Mouse (Mus musculus) forebrain, embryonic 15.5 days (tissue): ENCODE results near the gene Spata2. TPM values are rescaled to one million over a fixed set of nuclear protein-coding genes. Genes with fewer than 3 reads are reported as not detected.
A peak's percentile ranks its signal among the peaks of the same experiment; 100 is the strongest.

Source experiments
- ATAC-seq: fragments of 200-750 bp; cut with Nextera tagmentation; replicated peaks from 2 replicates; pipeline ENCODE4 v1.8.0; 2017; ENCODE audit warnings: mild to moderate bottlenecking, moderate TSS enrichment, moderate library complexity
- H3K27ac ChIP-seq: fragments of 300-500 bp; sonication (generic); replicated peaks from 2 replicates; pipeline ENCODE4 v1.5.1; 2015; ENCODE audit warnings: mild to moderate bottlenecking, inconsistent platforms
- H3K27me3 ChIP-seq: fragments of 300-500 bp; sonication (generic); 2 replicates; pipeline ENCODE4 v1.6.1; 2015; ENCODE audit warnings: inconsistent platforms
- H3K36me3 ChIP-seq: fragments of 300-500 bp; sonication (generic); 2 replicates; pipeline ENCODE4 v1.6.1; 2015; ENCODE audit warnings: mild to moderate bottlenecking, inconsistent platforms
- H3K4me1 ChIP-seq: fragments of 300-500 bp; sonication (generic); 2 replicates; pipeline ENCODE4 v1.6.1; 2015; ENCODE audit warnings: inconsistent platforms
- H3K4me2 ChIP-seq: fragments of 300-500 bp; sonication (generic); replicated peaks from 2 replicates; pipeline ENCODE4 v1.6.1; 2015; ENCODE audit warnings: mild to moderate bottlenecking, inconsistent platforms
- H3K4me3 ChIP-seq: fragments of 300-500 bp; sonication (generic); 2 replicates; pipeline ENCODE4 v1.5.1; 2015; ENCODE audit warnings: mild to moderate bottlenecking, inconsistent platforms
- H3K9ac ChIP-seq: fragments of 300-500 bp; sonication (generic); replicated peaks from 2 replicates; pipeline ENCODE4 v1.6.1; 2015; ENCODE audit warnings: mild to moderate bottlenecking, inconsistent platforms
- H3K9me3 ChIP-seq: fragments of 300-500 bp; sonication (generic); 2 replicates; pipeline ENCODE4 v1.6.1; 2016; ENCODE audit warnings: inconsistent platforms
- WGBS: fragments of 180-500 bp; shearing (Covaris S2); methylation state at CpG from one replicate; pipeline ENCODE4 v1.1.7; 2015; ENCODE audit warnings: mixed read lengths; 5-methylcytosine and 5-hydroxymethylcytosine counted together
- polyA plus RNA-seq: library from polyadenylated mRNA; unstranded; fragments of >200 nt; fragmentation: Nextera tagmentation; extraction: Ambion mirVana; gene quantifications from 2 replicates; pipeline ENCODE4 v1.2.1, GENCODE M21; 2015

The Spata2 gene
- polyA plus RNA-seq, 1 experiment from 2014 or later, result 32.6 TPM

DNA sequence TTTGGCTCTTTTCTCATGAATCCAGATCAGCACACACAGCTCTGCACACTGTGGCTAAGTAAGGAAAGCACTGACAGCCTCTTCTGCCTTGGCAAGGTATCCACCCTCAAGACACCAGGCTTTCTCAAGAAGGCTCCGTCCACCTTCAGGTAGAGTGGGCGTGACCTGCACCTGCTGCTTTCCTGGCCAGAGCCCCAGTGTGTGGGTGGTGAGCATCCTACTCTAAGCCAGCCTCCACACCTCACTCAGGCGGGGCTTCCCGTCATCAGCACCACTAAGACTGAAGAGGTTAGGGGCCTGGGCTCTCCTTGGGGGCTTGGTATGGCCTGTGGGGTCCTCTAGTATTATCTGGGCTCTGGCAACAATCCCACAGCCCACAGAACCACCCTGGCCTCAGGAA lies 6.1 kb downstream of the Spata2 start:
- Histone ChIP-seq H3K4me2 (no peak overlapping the region), H3K27me3 (no peaks in the 10 kb centered on the region), H3K27ac (peak overlapping the region; percentile 63; the same call in 1 of the 2 replicates), H3K9ac (no peak overlapping the region), H3K9me3 (no peaks in the 10 kb centered on the region), H3K4me1 (peaks cover 41% of the 10 kb centered on the region), H3K36me3 (peaks cover 24% of the 10 kb centered on the region), H3K4me3 (no peak overlapping the region)
- ATAC-seq, result no peak
- 85% methylated on average over 4 of the region's 4 CpGs for WGBS

DNA sequence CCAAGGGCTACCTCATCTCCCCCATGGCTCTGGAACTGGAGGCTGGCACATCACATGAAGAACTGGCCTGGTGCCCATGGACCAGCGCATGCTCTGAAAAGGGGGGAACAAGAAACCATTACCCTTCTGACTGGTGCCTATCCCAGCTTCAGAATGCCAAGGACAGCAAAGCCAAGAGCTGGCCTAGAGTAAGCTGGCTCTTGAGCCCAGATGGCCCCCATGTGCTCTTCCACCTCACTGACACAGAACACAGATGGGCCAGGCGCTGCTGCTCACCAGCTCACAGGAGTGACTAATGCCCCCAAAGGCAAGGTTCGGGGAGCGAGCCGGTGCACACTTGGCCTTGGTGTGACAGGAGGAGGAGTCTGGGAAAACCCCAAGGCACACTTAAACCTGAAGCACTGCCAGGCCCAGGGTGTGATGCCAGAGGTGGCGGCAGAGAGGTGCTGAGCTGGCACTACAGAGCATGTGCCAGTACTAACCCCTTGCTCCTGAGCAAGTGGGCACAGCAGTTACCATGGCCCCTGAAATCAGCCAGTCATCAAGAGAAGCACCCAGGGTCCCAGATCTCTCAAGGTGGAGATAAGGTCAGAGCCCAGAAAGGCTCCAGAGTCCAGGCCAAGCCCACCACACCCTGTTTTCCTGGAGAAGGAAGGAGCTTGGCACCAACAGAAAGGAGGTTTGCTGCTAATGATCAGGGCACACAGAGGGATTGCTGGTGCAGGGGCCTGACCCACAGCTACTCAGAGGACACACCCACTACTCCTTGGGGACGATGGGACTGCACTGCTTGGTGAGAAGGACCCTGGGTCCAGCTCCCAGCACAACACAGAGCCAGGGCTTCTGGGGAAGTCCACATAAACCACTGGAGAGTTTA lies 6.9 kb downstream of the Spata2 start:
- H3K36me3 ChIP-seq, result peaks cover 25% of the 10 kb centered on the region
- H3K9me3 ChIP-seq, result no peaks in the 10 kb centered on the region
- H3K9ac ChIP-seq, result no peak overlapping the region
- H3K27ac ChIP-seq, result peak overlapping the region; percentile 63
- H3K27me3 ChIP-seq, result no peaks in the 10 kb centered on the region
- 61% methylated on average over 7 of the region's 7 CpGs for WGBS
- peaks cover 33% of the 10 kb centered on the region for H3K4me1 ChIP-seq
- H3K4me2 ChIP-seq, result no peak overlapping the region
- ATAC-seq, result peak; percentile 49
- no peak overlapping the region for H3K4me3 ChIP-seq

DNA sequence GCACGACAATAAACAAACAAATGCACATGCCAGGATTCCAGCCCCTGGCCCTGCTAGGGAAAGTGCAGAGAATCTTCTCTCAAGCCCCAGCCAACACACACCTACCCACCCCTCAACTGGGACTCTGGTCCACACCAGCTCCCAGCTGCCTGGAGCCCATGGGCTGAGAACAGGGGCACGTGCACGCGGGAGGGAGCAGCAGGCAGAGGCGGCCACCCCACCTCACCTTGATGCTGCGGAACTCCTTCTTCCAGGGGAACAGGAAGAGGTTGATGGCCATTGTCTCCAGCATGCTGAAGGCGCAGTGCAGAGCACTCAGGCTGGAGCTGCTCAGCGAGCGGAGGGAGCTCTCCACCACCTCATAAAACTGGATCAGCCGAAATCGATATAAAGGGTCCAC lies 7.8 kb downstream of the Spata2 start:
- Histone ChIP-seq H3K36me3 (peaks cover 27% of the 10 kb centered on the region), H3K4me2 (no peak overlapping the region), H3K4me1 (peaks cover 28% of the 10 kb centered on the region), H3K27ac (peak overlapping the region; percentile 63; the same call in 1 of the 2 replicates), H3K9me3 (no peaks in the 10 kb centered on the region), H3K27me3 (no peaks in the 10 kb centered on the region), H3K4me3 (no peak overlapping the region), H3K9ac (no peak overlapping the region)
- 0 out of 2 replicates have a peak, but pooled peaks have one; percentile 6 for ATAC-seq
- 96% methylated on average over 11 of the region's 11 CpGs for WGBS

DNA sequence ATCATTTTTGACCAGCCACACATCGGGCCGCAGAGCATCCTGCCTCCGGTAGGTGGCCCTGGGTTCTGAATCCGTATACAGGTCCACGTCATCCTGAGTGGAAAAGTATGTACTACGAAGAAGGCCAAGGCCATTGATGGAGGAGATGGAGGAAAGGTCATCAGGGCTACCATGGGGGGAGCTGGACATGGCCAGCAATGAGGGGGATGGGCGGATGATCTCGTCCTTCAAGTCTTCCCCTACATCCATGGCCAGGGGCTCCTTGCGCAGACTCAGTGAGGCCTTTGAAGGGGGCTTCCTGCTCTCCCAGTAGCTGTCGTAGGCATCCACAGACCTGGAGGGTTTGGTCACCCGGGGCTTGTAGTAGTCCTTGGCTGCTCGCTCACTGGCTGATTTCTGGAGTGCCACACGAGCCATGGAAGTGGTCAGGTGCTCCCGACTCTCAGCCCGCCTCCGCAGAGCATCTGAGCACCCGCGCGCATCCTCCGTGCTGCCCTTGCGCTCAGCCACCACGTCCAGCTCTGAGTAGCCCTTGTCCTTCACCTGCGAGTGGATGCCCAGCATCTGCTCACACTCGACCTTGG lies 8.8 kb downstream of the Spata2 start:
- Histone ChIP-seq H3K27ac (no peak overlapping the region), H3K9ac (no peak overlapping the region), H3K4me3 (no peak overlapping the region), H3K36me3 (peaks cover 27% of the 10 kb centered on the region), H3K4me2 (no peak overlapping the region), H3K4me1 (peaks cover 28% of the 10 kb centered on the region), H3K27me3 (no peaks in the 10 kb centered on the region), H3K9me3 (no peaks in the 10 kb centered on the region)
- 93% methylated on average over 24 of the region's 24 CpGs for WGBS
- no peak for ATAC-seq

DNA sequence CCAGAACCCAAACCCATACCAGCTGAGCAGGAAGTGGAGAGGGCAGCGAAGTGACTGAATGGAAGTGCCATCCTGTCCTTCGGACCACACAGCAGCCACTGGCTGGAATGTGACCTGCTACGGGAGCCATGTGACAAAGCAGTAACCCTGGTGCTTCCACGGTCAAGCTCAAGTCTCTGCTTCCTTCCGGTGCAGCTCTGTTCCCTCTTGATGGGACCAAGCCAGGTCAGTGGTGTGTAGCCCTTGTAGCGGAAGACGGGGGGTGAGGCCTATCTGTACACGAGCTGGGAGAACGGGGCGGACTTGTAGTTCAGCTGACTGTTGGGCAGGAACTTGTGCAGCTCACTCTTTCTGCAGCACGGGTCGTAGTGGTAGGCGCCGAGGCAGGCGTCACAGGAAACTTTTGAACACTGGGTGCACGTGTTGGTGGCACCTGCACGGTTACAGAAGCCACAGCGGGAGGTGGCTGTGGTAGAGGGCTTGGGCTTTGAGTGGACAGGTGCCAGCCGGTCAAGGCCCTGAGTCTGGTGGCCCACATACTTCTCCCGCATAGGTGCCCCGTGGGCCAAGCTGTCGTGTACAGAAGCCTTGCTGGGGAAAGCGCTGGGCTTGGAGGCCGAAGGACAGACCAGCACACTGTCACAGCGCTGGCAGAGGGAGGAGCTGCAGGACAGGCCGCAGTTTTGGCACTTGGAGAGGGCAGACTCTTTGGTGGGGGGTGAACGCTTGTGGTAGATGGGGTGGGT lies 9.4 kb downstream of the Spata2 start:
- Histone ChIP-seq H3K27ac (no peak overlapping the region), H3K4me3 (no peak overlapping the region), H3K27me3 (no peaks in the 10 kb centered on the region), H3K9me3 (no peaks in the 10 kb centered on the region), H3K4me1 (peaks cover 23% of the 10 kb centered on the region), H3K36me3 (peaks cover 27% of the 10 kb centered on the region), H3K9ac (no peak overlapping the region), H3K4me2 (no peak overlapping the region)
- 95% methylated on average over 27 of the region's 27 CpGs for WGBS
- ATAC-seq, result no peak

DNA sequence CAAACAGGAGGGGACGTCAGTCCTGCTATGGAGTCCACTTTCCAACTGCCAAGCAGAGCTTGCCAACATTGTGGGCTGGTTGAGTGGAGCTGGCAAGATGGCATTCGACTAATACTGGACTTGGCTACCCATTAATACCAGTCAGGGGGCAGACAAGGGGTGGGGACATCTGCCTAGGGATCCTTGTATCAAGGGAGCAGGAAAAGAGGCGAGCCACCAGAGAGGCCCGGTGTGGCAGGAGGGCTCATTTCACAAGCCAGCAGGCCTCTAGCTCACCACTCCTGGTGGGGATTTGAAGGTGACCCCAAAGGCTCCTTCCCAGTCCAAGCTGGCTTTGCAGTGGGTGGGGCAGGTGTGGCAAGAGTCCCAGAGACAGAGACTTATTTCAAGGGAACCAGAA lies 10.0 kb downstream of the Spata2 start:
- no peak for ATAC-seq
- Histone ChIP-seq H3K27ac (no peak overlapping the region), H3K4me1 (peaks cover 22% of the 10 kb centered on the region), H3K9ac (no peak overlapping the region), H3K4me2 (no peak overlapping the region), H3K4me3 (no peak overlapping the region), H3K36me3 (peaks cover 27% of the 10 kb centered on the region), H3K27me3 (no peaks in the 10 kb centered on the region), H3K9me3 (no peaks in the 10 kb centered on the region)
- 86% methylated on average over 4 of the region's 4 CpGs for WGBS

DNA sequence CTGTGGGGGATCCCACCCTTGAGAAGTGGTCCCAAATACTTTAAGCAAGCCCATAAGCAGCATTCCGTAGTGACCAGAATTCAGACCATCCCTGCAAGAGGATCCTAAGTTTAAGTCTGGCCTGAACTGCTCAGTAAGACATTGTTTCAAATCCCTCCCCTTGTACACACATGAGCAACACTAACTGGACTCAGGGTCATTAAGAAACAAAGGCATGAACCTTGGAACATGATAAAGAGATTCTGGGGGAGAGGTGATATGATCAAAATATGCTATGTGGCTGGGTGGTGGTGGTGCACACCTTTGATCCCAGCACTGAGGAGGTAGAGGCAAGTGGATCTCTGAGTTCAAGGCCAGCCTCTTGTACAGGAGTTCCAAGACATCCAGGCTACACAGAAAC lies 13.2 kb downstream of the Spata2 start:
- Histone ChIP-seq H3K4me1 (peaks cover 21% of the 10 kb centered on the region), H3K9ac (no peak overlapping the region), H3K9me3 (no peaks in the 10 kb centered on the region), H3K4me2 (no peak overlapping the region), H3K27ac (no peak overlapping the region), H3K4me3 (no peak overlapping the region), H3K36me3 (peaks cover 30% of the 10 kb centered on the region), H3K27me3 (no peaks in the 10 kb centered on the region)
- WGBS, result 97% methylated on average over 1 of the region's 1 CpGs
- ATAC-seq, result no peak

DNA sequence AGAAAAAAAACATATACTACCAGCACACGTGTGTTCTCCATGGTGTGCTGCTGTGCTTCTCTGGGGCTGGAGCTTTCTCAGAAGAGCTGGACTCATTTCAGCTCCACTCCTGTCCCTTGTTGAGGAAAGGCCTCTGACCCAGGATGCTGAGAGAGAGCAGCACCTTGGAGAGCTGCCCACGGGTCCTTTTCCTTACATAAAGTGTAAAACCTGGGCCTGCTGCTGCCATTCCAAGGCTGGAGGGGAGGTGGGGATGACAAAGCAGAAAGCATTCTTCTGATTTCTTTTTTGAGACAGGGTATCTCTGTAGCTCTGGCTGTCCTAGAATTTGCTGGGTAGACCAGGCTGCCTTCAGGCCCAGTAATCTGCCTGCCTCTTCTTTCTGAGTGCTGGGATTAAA lies 14.6 kb downstream of the Spata2 start:
- H3K9me3 ChIP-seq, result no peaks in the 10 kb centered on the region
- H3K4me3 ChIP-seq, result no peak overlapping the region
- no peaks in the 10 kb centered on the region for H3K27me3 ChIP-seq
- no peak overlapping the region for H3K4me2 ChIP-seq
- no peak for ATAC-seq
- H3K27ac ChIP-seq, result no peak overlapping the region
- H3K9ac ChIP-seq, result no peak overlapping the region
- peaks cover 21% of the 10 kb centered on the region for H3K4me1 ChIP-seq
- H3K36me3 ChIP-seq, result peaks cover 27% of the 10 kb centered on the region
- 50% methylated on average over 2 of the region's 2 CpGs for WGBS

DNA sequence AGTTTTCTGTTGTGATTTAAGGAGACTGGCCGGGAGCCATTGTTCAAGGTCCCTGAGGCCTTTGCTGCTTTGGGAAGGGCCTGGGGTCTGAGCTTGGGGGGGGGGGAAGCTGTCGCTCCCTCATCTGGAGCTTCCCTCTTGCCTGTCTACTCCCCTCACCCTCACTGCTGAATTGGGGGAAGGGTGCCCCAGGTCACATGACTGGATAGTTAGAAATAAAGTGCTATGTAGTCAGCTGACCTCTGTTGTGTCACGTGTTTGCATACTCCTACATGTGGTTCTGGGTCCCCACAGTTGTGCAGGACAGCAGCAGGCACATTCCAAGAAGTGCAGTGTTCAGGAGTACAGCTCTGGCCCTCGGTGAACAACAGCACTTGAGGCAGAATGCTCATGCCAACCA lies 15.9 kb downstream of the Spata2 start:
- WGBS, result 61% methylated on average over 4 of the region's 4 CpGs
- no peak for ATAC-seq
- Histone ChIP-seq H3K9ac (no peak overlapping the region), H3K4me1 (peaks cover 21% of the 10 kb centered on the region), H3K9me3 (no peaks in the 10 kb centered on the region), H3K27me3 (no peaks in the 10 kb centered on the region), H3K27ac (peak overlapping the region; percentile 85), H3K4me3 (no peak overlapping the region), H3K4me2 (no peak overlapping the region), H3K36me3 (peaks cover 24% of the 10 kb centered on the region)

DNA sequence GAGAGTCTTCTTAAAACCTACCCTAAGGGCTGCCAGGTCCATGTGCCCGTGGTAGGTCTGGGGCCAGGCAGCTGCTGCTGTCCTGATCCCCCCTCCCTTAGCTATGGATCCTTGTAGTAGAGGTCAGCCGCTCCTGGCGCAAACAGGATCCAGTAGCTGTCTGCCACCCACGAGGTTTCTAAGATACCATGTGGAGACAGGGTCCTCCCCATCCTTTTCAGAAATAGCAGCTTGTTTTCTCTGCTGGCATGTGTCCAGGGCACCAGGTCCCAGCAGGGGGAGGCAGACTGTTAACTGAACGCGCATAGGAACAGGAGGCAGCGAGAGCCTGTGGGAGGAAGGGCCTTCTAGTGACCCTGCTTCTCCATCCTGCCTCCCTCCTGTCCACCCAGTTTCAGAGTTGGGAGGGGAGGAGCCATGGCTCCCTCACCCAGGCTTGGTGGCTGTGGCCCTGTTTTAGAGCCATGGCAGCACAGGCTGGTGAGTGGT lies 16.4 kb downstream of the Spata2 start:
- peaks cover 26% of the 10 kb centered on the region for H3K36me3 ChIP-seq
- WGBS, result 11% methylated on average over 7 of the region's 7 CpGs

DNA sequence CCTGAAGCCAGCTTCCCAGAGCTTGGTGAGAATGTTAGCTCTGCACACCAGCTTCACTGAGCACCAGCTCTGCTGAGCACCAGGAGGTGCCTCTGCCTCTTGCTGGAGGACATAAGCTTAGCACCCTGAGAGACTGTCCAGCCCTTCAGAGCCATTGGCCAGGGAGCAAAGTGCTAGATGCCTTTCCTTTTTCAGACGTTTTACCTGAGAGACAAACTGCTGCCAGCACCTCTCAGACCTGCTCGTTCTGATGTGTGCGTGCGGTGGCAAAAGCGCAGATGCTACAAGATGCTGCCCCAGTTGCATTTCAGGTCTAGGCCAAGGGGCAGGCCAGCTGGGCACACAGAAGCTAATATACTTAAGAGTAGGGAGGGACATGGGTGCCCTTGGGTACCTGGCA lies 17.1 kb downstream of the Spata2 start:
- peaks cover 21% of the 10 kb centered on the region for H3K4me1 ChIP-seq
- H3K27me3 ChIP-seq, result no peaks in the 10 kb centered on the region
- H3K36me3 ChIP-seq, result peaks cover 27% of the 10 kb centered on the region
- 0 out of 2 replicates have a peak overlapping the region, but pooled peaks have one; percentile 2 for H3K9ac ChIP-seq
- no peaks in the 10 kb centered on the region for H3K9me3 ChIP-seq
- peak overlapping the region; percentile 85 for H3K27ac ChIP-seq
- no peak overlapping the region for H3K4me2 ChIP-seq
- ATAC-seq, result no peak
- H3K4me3 ChIP-seq, result no peak overlapping the region
- 78% methylated on average over 5 of the region's 5 CpGs for WGBS

More for the DNA sequence above, 16.4 kb downstream of the Spata2 start:
- no peaks in the 10 kb centered on the region for H3K27me3 ChIP-seq
- peak overlapping the region; percentile 2; the same call in 1 of the 2 replicates for H3K9ac ChIP-seq
- H3K9me3 ChIP-seq, result no peaks in the 10 kb centered on the region
- peak; percentile 75 for ATAC-seq
- peaks cover 21% of the 10 kb centered on the region for H3K4me1 ChIP-seq
- H3K27ac ChIP-seq, result peak overlapping the region; percentile 85
- H3K4me3 ChIP-seq, result no peak overlapping the region
- H3K4me2 ChIP-seq, result peak overlapping the region; percentile 20; the same call in 1 of the 2 replicates

DNA sequence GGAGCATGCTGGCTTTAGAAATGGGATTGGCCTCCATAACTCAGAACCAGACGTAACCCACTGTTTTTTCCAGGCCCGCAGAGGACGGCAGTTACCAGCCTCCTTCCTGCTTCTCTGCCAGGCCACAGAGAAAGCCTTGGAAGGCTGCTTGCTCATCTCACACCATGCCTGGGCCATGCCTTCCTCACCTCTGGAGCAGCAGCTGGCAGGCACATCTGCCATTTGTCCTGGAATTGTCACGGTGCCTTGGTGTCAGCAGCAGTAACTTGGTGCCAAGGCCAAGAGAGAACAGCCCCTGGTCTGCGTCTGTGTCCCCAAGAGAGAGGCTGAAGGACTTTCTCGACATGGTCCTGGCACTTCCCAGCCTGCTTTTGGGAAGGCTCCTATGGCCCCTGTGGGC lies 18.5 kb downstream of the Spata2 start:
- H3K4me2 ChIP-seq, result no peak overlapping the region
- peaks cover 39% of the 10 kb centered on the region for H3K36me3 ChIP-seq
- no peaks in the 10 kb centered on the region for H3K9me3 ChIP-seq
- peaks cover 21% of the 10 kb centered on the region for H3K4me1 ChIP-seq
- 92% methylated on average over 6 of the region's 6 CpGs for WGBS
- H3K27ac ChIP-seq, result no peak overlapping the region
- no peak for ATAC-seq
- H3K27me3 ChIP-seq, result no peaks in the 10 kb centered on the region
- H3K4me3 ChIP-seq, result no peak overlapping the region
- no peak overlapping the region for H3K9ac ChIP-seq
